Mouse (Mus musculus): ENCODE data around the gene Sost.

DNA sequence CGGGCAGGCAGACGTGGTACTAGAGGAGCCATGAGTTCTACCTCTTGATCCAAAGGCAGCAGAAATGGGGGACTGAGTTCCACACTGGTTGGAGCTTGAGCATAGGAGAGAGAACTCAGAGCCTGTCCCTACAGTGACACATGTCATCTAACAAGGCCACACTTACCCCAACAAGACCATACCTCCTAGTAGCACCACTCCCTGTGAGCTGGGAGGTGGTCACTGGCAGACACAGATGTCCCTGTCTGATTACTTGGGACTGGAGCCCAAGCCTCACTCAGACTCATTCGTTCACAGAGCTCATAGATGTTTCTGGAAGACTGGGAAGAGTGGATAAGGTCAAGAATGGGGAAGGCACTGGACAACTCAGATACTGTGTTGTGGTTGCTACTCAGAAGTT, 48.2 kb downstream of the Sost start:
- no peak for TF ChIP-seq CTCF (IDR thresholded peaks at IDR 0.05; ENCODE audit: borderline replicate concordance, control insufficient read depth, extremely low read depth, insufficient read depth, low read length, poor library complexity)
- TF ChIP-seq POLR2A (IDR thresholded peaks at IDR 0.05; ENCODE audit: control insufficient read depth, extremely low read depth, insufficient read depth, low read length, poor library complexity), result no peak

All from thymus, adult 2 months (tissue).